Mouse (Mus musculus): Measurements from ENCODE around the gene Edn2. TPM values are rescaled to one million over a fixed set of nuclear protein-coding genes. Genes with fewer than 3 reads are reported as not detected.

The Edn2 gene
- polyA plus RNA-seq, 1 experiment = 51.5 TPM

DNA sequence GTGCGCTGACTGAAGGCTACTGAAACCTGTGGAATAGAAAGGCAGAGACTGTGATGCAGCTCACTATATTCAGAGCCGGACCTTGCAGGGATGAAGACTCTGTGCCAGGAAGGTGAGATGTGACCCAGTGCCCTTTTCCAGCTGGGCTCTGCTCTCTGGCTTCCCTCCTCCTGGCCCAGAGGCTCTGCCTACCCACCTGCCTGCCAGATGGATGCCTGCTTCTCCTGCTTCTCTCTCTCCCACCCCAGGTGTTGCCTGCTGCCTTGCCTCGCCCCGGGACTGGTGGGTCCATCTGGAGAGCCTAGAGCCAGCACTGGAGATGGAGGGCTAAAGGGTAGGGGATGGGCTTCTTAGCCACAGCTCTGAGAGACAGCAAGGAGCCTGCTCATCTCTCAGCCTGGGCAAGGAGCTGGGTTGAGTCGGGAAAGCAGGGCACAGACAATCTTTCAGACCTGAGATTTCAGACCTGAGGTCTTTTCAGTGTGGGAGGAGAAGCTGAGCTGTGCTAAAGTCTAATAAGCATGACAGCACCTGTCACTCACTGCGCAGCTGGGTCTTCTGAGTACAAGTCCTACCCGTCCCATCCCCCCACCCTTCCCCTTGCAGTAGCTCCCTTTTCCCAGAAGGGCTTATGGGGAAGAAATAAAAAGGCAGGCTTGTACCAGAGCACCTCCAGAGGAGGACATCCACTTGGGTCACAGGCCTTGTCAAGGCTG is 39.7 kb downstream of the Edn2 start:
- H3K36me3 ChIP-seq (ENCODE audit: control insufficient read depth, insufficient read depth, low read length) = no peaks in the 10 kb centered on the region
- peaks cover 15% of the 10 kb centered on the region; the same call in 1 of the 2 replicates for H3K4me1 ChIP-seq (ENCODE audit: control insufficient read depth, insufficient read depth, insufficient read length, low read length)
- TF ChIP-seq CTCF (IDR thresholded peaks at IDR 0.05; ENCODE audit: extremely low read depth, insufficient read length, insufficient replicate concordance, low read depth, low read length) (no peak), POLR2A (IDR thresholded peaks at IDR 0.05; ENCODE audit: low read depth, low read length) (no peak)
- no peak overlapping the region for H3K27ac ChIP-seq (ENCODE audit: insufficient read depth, low read depth, low read length)
- H3K4me3 ChIP-seq (ENCODE audit: low read depth, low read length) = no peak overlapping the region
- H3K27me3 ChIP-seq (ENCODE audit: control insufficient read depth, insufficient read depth, low read length) = no peaks in the 10 kb centered on the region
- WGBS = 84% methylated on average over 7 of the region's 7 CpGs

DNA sequence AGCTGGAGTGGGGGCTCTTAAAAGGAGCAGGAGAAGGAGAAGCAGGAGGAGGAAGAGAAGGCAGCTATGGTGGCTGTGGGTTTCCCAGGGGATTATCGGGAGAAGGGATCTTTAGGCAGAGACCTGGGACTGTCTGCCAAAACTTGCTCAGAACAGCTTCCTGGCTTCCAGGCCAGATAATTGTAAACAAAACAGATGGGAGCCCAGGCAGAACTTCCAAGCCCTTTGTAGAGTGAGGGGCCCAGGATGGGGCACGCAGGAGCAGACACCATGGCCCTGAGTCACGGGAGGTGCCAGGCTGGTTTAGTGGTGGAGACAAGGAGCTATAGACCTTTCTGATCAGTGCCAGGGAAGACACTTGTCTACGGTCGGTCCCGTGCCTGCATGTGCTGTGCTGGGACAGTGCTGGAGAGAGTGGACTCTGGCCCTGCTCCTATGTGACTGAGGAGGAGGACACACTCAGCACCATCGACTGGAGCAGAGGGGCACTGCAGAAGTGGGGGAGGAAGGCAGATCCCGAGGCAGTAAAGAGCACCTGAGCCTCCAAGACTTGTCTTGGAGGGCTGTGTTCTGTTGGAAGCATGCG is 43.4 kb downstream of the Edn2 start:
- H3K27ac ChIP-seq (ENCODE audit: insufficient read depth, low read depth, low read length) = no peak overlapping the region
- H3K4me3 ChIP-seq (ENCODE audit: low read depth, low read length) = no peak overlapping the region
- TF ChIP-seq POLR2A (IDR thresholded peaks at IDR 0.05; ENCODE audit: low read depth, low read length) (no peak), CTCF (IDR thresholded peaks at IDR 0.05; ENCODE audit: extremely low read depth, insufficient read length, insufficient replicate concordance, low read depth, low read length) (no peak)
- 29% methylated on average over 9 of the region's 9 CpGs for WGBS
- no peaks in the 10 kb centered on the region for H3K27me3 ChIP-seq (ENCODE audit: control insufficient read depth, insufficient read depth, low read length)
- peaks cover 7% of the 10 kb centered on the region; the same call in 1 of the 2 replicates for H3K4me1 ChIP-seq (ENCODE audit: control insufficient read depth, insufficient read depth, insufficient read length, low read length)
- H3K36me3 ChIP-seq (ENCODE audit: control insufficient read depth, insufficient read depth, low read length) = no peaks in the 10 kb centered on the region

GRCm38 (mm10) chr4:120206471-120206891 is 45.5 kb downstream of the Edn2 start:
- TF ChIP-seq POLR2A (IDR thresholded peaks at IDR 0.05; ENCODE audit: low read depth, low read length) (no peak), CTCF (IDR thresholded peaks at IDR 0.05; ENCODE audit: extremely low read depth, insufficient read length, insufficient replicate concordance, low read depth, low read length) (no peak)
- H3K27ac ChIP-seq (ENCODE audit: insufficient read depth, low read depth, low read length) = no peak overlapping the region
- 72% methylated on average over 6 of the region's 6 CpGs for WGBS
- no peak overlapping the region for H3K4me3 ChIP-seq (ENCODE audit: low read depth, low read length)
- no peaks in the 10 kb centered on the region for H3K27me3 ChIP-seq (ENCODE audit: control insufficient read depth, insufficient read depth, low read length)
- no peaks in the 10 kb centered on the region for H3K36me3 ChIP-seq (ENCODE audit: control insufficient read depth, insufficient read depth, low read length)
- peaks cover 6% of the 10 kb centered on the region; the same call in 1 of the 2 replicates for H3K4me1 ChIP-seq (ENCODE audit: control insufficient read depth, insufficient read depth, insufficient read length, low read length)

GRCm38 (mm10) chr4:120212080-120212479 is 51.1 kb downstream of the Edn2 start:
- WGBS = 75% methylated on average over 6 of the region's 6 CpGs
- no peaks in the 10 kb centered on the region for H3K27me3 ChIP-seq (ENCODE audit: control insufficient read depth, insufficient read depth, low read length)
- no peaks in the 10 kb centered on the region for H3K36me3 ChIP-seq (ENCODE audit: control insufficient read depth, insufficient read depth, low read length)
- no peak overlapping the region for H3K4me3 ChIP-seq (ENCODE audit: low read depth, low read length)
- H3K27ac ChIP-seq (ENCODE audit: insufficient read depth, low read depth, low read length) = no peak overlapping the region
- no peaks in the 10 kb centered on the region for H3K4me1 ChIP-seq (ENCODE audit: control insufficient read depth, insufficient read depth, insufficient read length, low read length)
- TF ChIP-seq CTCF (IDR thresholded peaks at IDR 0.05; ENCODE audit: extremely low read depth, insufficient read length, insufficient replicate concordance, low read depth, low read length) = no peak
- TF ChIP-seq POLR2A (IDR thresholded peaks at IDR 0.05; ENCODE audit: low read depth, low read length) = no peak

DNA sequence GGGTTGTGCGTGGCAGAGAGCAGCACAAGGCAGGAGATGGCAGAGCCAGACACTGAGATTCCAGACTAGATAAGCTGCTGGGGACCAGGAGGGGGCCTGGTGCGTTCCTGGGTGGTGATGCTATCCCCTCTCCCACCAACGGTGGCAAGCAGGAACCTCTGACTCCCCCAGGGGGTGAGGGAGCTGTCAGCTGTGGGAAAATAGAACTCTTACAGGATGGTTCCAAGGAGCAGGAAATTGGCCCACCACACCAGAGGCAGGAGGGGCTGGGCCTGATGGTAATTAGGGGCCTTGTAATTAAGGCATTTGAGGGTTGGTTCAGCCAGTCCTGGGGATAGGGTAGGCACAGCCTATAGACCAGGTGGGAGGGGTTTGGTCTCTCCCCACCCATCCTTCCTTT is 51.8 kb downstream of the Edn2 start:
- Histone ChIP-seq H3K27ac (ENCODE audit: insufficient read depth, low read depth, low read length) (no peak overlapping the region), H3K27me3 (ENCODE audit: control insufficient read depth, insufficient read depth, low read length) (no peaks in the 10 kb centered on the region), H3K36me3 (ENCODE audit: control insufficient read depth, insufficient read depth, low read length) (no peaks in the 10 kb centered on the region), H3K4me3 (ENCODE audit: low read depth, low read length) (no peak overlapping the region), H3K4me1 (ENCODE audit: control insufficient read depth, insufficient read depth, insufficient read length, low read length) (no peaks in the 10 kb centered on the region)
- 77% methylated on average over 3 of the region's 3 CpGs for WGBS
- no peak for TF ChIP-seq CTCF (IDR thresholded peaks at IDR 0.05; ENCODE audit: extremely low read depth, insufficient read length, insufficient replicate concordance, low read depth, low read length)
- no peak for TF ChIP-seq POLR2A (IDR thresholded peaks at IDR 0.05; ENCODE audit: low read depth, low read length)

GRCm38 (mm10) chr4:120215915-120216591 is 55.0 kb downstream of the Edn2 start:
- TF ChIP-seq POLR2A (IDR thresholded peaks at IDR 0.05; ENCODE audit: low read depth, low read length) (no peak), CTCF (IDR thresholded peaks at IDR 0.05; ENCODE audit: extremely low read depth, insufficient read length, insufficient replicate concordance, low read depth, low read length) (peak; percentile 70; the same call in 1 of the 2 replicates)
- H3K4me1 ChIP-seq (ENCODE audit: control insufficient read depth, insufficient read depth, insufficient read length, low read length) = no peaks in the 10 kb centered on the region
- H3K27ac ChIP-seq (ENCODE audit: insufficient read depth, low read depth, low read length) = no peak overlapping the region
- no peak overlapping the region for H3K4me3 ChIP-seq (ENCODE audit: low read depth, low read length)
- H3K36me3 ChIP-seq (ENCODE audit: control insufficient read depth, insufficient read depth, low read length) = no peaks in the 10 kb centered on the region
- H3K27me3 ChIP-seq (ENCODE audit: control insufficient read depth, insufficient read depth, low read length) = no peaks in the 10 kb centered on the region
- WGBS = 55% methylated on average over 10 of the region's 10 CpGs

- Histone ChIP-seq H3K4me3 (ENCODE audit: low read depth, low read length) (no peak overlapping the region), H3K4me1 (ENCODE audit: control insufficient read depth, insufficient read depth, insufficient read length, low read length) (no peaks in the 10 kb centered on the region), H3K36me3 (ENCODE audit: control insufficient read depth, insufficient read depth, low read length) (no peaks in the 10 kb centered on the region), H3K27me3 (ENCODE audit: control insufficient read depth, insufficient read depth, low read length) (no peaks in the 10 kb centered on the region), H3K27ac (ENCODE audit: insufficient read depth, low read depth, low read length) (no peak overlapping the region)
- TF ChIP-seq CTCF (IDR thresholded peaks at IDR 0.05; ENCODE audit: extremely low read depth, insufficient read length, insufficient replicate concordance, low read depth, low read length) (no peak), POLR2A (IDR thresholded peaks at IDR 0.05; ENCODE audit: low read depth, low read length) (no peak)
These were observed 55.9 kb downstream of the Edn2 start for GRCm38 (mm10) chr4:120216883-120217282.

Other genes with a start within 250 kb of the Edn2 start
- not detected in 2 replicates for gene AL607142.1, start 96.2 kb upstream of the Edn2 start, polyA plus RNA-seq (2012; rRNA removed)
- 7.2 and 38.9 TPM in 2 replicates for gene Foxo6, start 126.1 kb downstream of the Edn2 start, polyA plus RNA-seq (2012; rRNA removed)
- 6.5 and 10.6 TPM in 2 replicates for gene Scmh1, start 244.1 kb downstream of the Edn2 start, polyA plus RNA-seq (2012; rRNA removed)